Mouse (Mus musculus) brain, embryonic 14.5 days (tissue): ENCODE measurements around the gene Dtnb.

Experiments used
- CTCF ChIP-seq: fragments of 200-500 bp; IDR thresholded peaks from 2 replicates; pipeline ENCODE4 v1.5.1; 2012; ENCODE audit warnings: inconsistent platforms, mild to moderate bottlenecking, moderate library complexity, borderline replicate concordance; ENCODE audit not compliant: insufficient read depth, insufficient read length; ENCODE audit errors: extremely low read depth
- POLR2A ChIP-seq: fragments of 200-500 bp; IDR thresholded peaks from 2 replicates; pipeline ENCODE4 v1.6.1; 2012; ENCODE audit warnings: mild to moderate bottlenecking, inconsistent platforms, borderline replicate concordance; ENCODE audit not compliant: poor library complexity, insufficient read depth, insufficient read length, severe bottlenecking; ENCODE audit errors: extremely low read depth

DNA sequence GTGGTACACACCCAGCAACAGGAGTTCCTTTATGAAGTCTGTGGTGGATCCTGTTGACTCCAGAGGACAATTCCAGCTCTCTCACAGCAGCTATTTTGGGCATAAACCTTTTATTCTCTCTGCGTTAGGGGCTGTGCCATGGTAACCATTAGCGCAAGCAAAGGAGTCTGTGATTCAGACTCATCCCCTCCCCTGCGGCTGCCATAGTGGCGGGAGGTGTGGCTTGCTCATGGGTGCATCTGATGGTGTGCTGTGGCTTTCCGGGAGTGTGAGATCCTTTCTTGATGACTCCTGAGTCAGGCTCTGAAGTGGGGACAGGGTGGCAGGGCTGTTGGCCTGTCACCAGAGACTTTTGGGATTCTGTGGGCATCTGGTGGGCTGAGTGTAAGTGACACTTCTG, 251.2 kb downstream of the Dtnb start:
- no peak for TF ChIP-seq POLR2A
- no peak for TF ChIP-seq CTCF
